Mouse (Mus musculus): ENCODE data around the gene 1810024B03Rik. TPM values are rescaled to one million over a fixed set of nuclear protein-coding genes. Genes with fewer than 3 reads are reported as not detected.

The 1810024B03Rik gene
- total RNA-seq, 4 experiments from 2014 or later, result 0.28 to 0.38 (median 0.28) TPM; not detected in 1

DNA sequence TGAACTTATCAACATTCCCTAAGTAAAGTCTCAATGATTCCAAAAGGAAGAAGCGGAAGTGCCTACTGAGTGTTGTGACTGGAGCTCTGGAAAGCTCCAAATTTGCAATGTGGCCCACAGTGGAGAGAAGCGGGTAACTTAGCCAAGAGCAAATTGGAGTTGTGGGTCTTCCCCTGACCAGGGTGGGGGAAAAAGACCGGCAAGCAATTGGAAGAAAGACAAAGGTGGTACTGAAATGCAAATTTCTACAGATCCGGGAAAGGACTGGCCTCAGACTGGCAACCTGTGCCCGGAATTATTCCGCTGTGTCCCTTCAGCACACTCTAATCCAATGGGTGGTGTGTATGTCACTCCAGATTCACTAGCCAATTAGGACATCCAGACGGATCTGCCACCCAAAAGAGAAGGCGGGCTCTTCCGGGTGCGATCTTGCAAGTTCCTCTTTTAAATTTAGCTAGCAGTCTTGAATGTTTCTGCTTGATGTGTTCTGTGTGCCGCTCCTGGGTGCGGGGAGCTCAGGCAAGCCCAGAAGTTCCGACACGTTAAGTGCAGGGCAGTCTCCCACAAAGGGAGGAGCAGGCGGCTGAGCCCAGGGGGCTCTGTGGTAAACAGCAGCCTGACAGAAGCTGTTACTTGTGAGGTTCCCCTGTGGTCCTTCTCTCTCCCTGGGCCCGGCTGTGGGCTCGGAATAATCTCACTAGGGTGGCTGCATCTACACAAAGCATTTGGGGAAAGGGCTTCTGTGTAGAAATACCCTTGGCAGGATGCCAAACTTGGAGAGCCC is 25.3 kb downstream of the 1810024B03Rik start:
- DNase-seq (ENCODE audit: low spot score), result peak; percentile 90

DNA sequence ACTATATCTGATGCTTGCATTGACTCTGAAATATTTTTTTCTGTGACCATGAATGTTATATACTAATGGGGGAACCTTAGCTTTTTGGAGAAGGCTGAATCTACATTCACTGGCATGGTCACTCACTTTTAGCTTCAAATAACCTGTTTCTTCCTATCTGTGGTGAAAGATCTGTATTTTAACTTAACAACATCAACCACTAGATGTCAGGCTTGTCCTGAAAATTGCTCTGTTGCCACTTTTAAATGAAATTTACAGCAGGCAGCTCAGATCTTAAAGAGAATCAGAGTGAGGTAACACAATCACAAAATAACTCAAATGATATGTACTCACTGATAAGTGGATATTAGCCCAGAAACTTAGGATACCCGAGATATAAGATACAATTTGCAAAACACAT is 41.8 kb downstream of the 1810024B03Rik start:
- peak; percentile 63 for DNase-seq (ENCODE audit: low spot score)

DNA sequence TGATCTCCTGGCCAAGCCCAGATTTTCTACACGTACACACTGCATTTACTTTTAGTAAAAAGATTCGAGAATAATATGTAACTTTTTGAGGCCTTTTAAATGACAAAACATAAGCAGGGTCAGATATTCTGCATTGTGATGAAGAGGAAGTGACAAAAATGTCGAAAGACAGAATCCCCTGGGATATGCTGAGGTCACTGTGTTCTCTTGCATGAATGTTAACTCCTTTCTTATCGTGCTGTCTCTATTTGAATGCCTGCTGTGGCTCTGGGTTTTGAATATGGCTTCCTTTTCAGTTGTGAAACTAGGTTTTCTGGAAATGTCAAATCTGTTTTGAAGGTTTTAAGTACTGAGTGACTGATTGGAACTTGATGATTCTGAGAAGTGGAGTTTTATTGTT is 42.4 kb downstream of the 1810024B03Rik start:
- no peak for DNase-seq (ENCODE audit: low spot score)

DNA sequence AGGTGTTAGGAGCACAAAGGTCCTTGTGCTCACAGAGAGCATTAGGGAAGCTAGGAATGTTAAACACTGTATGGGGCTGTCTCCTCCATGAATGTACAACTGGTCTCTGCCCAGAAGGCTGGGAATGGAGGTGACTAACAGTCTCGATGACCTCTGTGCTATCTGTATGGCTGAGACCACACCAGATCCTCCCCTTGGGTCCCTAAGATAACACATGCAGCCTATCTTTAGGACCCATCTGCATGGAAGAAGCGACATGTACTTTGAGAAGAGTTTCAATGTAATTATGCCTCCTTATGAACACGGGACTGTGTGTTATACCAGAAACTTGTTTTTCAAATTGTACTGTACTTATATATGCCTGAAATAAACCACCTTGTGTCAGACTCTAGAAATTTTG is 62.4 kb downstream of the 1810024B03Rik start:
- DNase-seq (ENCODE audit: low spot score), result no peak

DNA sequence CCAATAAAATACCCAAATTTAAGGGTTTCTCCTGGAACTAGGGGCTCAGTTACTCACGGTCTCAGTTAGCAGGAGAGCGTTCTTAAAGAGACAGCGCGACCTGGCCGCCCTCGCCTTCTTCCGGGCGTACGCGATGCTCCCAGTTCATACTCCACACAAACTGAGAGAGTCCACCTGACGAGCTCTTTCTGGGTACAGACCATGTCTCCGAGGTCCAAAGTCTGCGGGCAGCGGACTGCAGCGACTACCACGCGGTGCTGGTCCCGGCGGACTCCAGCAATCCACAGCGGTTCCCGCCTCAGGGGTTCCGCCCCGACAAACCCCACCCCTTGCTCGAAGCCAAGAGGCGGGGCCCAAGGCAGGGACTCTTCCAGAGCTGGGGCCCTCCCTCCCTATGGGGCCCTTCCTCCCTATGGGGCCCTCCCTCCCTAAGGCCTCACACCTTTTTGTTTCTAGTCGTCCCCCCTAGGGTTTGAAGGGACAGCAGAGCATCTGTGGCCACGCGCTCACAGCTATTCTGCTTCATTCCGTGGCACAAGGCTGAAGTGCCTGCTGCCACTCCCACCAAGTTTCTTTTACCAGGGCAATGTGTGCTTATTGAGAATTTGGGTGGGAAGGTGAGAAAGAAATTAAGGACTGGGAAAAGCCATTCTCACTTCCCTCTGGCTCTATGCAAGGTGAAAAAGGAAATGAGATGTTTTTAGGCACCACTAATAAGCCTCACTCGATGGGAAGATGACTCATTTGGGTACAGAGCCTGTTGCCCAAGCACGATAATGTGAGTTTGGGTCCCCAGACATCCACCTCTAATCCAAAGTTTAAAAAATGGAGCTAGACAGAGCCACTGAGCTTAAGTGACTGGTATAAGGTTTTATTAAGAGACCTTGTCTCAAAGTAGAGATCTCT is 64.7 kb downstream of the 1810024B03Rik start, which contains the start of gene Itpripl1:
Gene Itpripl1, minus strand, starts transcription at position 285 of the 906 bp plus-strand sequence.
- peak; percentile 89 for DNase-seq (ENCODE audit: low spot score)

DNA sequence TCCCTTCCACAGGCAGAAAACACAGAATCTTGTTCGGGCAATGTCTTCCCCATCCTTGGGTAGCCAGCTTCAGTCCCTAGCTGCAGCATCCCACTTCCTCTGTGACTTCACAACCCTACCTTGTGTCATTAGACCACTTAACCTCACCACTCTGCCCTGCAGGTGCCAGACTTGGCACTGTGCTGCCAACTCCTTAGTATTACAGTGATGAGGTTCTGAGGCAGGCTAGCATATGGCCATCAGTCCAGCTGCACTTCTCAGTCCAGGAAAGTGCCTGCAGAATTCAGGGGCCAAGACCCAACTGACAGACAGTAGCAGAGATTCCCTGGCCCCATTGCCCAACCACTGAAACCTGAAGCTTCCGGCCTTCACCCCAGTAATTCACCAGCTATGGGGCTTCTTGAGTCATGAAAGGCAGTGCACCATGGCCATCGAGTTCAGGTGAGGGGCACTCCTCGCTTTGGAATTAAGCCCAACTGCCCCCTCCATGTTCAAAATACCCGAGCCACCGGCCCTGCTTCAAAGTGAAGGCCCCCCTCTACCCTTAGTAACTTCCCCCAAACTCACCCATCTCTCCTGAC is 65.4 kb downstream of the 1810024B03Rik start:
- DNase-seq (ENCODE audit: low spot score), result no peak

DNA sequence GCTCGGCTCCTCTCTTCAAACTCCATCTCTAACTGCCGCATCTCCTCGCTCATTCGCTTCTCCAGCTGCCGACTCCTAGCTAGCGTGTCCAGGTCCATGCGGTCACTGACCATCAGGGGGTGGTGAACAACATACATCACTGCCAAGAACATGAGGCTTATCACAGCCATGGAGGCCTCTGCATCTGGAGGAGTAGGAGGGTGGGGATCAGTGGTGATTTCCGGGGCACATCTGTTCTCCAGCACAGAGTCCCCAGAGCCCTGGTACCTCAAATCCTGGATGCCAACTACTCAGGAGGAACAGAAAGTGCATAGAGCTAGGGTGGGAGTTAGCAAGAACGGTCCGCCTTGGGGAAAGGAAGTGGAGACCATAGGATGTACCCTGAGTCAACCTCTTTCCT is 66.0 kb downstream of the 1810024B03Rik start:
- DNase-seq (ENCODE audit: low spot score), result peak; percentile 45

DNA sequence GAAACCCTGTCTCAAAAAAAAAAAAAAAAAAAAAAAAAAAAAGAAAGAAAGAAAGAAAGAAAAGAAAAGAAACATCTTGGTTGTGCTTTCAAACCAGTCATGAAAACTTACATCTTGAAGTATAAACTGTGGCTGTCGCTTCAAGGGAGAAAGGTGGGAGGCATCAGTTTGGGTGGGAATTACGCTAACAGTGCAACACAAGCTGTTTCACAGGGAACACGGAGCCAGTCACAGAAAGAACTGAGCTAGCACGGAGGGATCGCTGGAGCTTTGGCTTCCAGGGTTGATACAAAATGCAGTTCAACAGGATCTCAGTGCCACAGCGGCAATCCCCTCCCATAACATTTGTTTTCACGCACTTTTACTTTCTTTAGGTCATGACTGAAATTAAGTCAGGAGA is 68.1 kb downstream of the 1810024B03Rik start:
- no peak for DNase-seq (ENCODE audit: low spot score)

DNA sequence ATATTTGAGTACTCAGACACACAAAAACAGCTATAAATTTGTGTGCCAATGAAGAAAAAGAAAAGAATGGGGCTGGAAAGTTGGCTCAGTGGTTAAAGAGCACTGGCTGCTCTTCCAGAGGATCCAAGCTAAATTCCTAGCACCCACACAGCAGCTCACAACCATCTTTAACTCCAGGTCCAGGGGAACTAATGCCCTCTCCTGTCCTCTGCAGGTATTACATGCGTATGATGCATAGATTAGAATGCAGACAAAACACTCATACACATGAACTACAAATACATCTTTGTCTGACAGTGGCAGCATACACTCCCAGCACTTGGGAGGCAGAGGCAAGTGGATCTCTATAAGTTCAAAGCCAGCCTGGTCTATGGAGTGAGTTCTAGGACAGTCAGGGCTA is 68.5 kb downstream of the 1810024B03Rik start:
- DNase-seq (ENCODE audit: low spot score), result no peak

DNA sequence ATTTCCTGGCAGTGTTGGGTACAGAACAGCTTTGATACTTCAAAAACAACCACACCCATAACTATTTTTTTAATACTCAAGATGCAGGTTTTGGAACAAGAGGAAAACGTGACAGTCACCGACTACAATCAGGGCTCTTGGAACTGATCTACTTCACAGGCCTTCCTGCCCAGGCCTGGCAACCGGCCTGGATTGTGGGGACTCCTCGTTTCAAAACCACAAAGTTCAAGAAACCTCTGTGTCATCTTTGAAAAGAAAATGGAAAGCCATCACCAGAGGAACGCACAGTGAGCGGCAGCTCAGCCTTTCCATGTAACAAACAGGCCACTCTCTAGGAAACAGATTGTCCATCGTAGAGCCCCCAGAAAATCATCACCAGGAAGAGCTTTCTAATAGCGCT is 69.0 kb downstream of the 1810024B03Rik start:
- peak; percentile 68 for DNase-seq (ENCODE audit: low spot score)

DNA sequence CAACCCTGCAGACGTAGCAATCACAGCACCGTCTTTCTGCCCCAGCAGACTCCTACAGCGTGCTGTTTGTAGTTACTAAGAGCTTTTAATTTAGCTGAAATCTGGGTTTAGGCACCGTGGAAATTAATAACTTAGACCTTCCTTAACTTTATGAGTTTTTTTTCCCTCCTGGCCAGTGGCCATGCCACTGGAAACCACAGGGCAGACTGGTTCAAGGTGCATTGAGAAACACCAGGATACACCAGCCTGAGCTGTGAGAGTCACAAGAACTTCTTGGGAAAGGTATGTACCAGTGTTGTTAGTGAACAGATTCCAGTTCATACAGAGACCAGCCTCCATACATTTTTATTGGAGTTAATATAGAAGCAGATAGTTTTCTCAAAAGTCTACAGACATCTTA is 69.6 kb downstream of the 1810024B03Rik start:
- no peak for DNase-seq (ENCODE audit: low spot score)

DNA sequence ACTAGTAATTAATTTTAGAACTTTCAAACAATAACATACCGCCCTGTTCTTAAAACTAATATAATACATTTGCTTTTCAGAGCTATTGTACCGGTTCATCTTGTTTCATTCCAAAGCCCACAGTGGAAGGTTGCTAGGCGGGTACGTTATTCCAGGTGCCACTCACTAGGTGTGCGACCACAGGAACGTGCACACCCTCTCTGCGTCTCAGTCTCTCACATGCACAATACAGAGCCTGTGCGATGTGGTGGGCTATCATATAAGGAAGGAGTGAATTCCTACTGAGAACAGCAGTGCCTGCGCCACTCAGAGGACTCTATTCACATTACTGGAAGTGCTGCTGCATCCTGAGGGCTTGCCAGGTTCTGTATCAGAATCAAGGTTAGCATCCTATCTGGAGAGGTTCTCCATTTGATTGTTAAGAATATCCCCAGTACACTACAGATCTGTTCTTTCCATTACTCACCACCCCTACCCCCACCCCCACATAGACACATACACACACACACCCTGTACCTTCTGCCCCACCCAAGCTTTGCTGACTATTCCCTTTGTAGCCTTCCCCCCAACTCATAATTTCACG is 70.2 kb downstream of the 1810024B03Rik start:
- no peak for DNase-seq (ENCODE audit: low spot score)

DNA sequence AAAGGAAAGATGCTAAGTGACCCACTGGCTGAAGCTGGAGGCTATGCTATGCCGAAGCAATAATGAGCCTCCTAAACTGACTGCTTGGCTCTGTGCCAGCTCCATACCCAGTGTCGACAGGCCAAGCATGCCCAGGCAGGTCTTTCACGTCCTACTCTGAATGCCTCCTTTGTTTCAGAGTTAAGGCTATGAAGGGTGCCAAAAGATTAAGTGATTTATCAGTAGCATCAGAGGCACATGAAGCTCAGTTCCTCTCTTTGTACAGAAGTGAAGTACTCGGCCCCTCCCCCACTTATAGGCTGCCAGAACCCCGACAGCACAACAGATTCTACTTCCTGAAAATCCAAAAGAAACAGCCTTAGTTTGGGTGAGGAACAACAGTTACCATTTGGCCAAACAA is 71.1 kb downstream of the 1810024B03Rik start:
- peak; percentile 71 for DNase-seq (ENCODE audit: low spot score)

Other genes starting within 250 kb of the 1810024B03Rik start
- 1 to 10 TPM; 5.1 to 5.9 (median 5.7) TPM for gene Ap4e1, start 199.6 kb downstream of the 1810024B03Rik start, total RNA-seq (2022)
- gene Blvra, start 137.6 kb downstream of the 1810024B03Rik start, total RNA-seq (2022), result 10 to 100 TPM; 15.5 to 21.9 (median 19.3) TPM
- gene Ncaph, start 74.3 kb downstream of the 1810024B03Rik start, total RNA-seq (2022), result 1 to 10 TPM in 1 of 4 experiments, under 1 TPM in 3; 0.52 to 1.4 (median 0.52) TPM
- 10 to 100 TPM in 3 of 4 experiments, 1 to 10 TPM in 1; 8.9 to 13.5 (median 13.3) TPM for gene Itpripl1, start 64.8 kb downstream of the 1810024B03Rik start, total RNA-seq (2022)
- 10 to 100 TPM; 61.1 to 72.6 (median 67.5) TPM for gene Snrnp200, start 106 bp upstream of the 1810024B03Rik start, total RNA-seq (2022)
- gene Ciao1, start 39.5 kb upstream of the 1810024B03Rik start, total RNA-seq (2022), result 10 to 100 TPM; 57.8 to 73.8 (median 70.6) TPM
- 10 to 100 TPM; 23.9 to 27.7 (median 27.2) TPM for gene Tmem127, start 39.6 kb upstream of the 1810024B03Rik start, total RNA-seq (2022)
- 100 to 1,000 TPM; 162 to 173 (median 169) TPM for gene Stard7, start 61.9 kb upstream of the 1810024B03Rik start, total RNA-seq (2022)
- gene Dusp2, start 127.9 kb upstream of the 1810024B03Rik start, total RNA-seq (2022), result 1 to 10 TPM in 2 of 4 experiments, under 1 TPM in 2; 0.27 to 1.6 (median 0.69) TPM
- gene Astl, start 130.4 kb upstream of the 1810024B03Rik start, total RNA-seq (2022), result not detected
- gene Adra2b, start 154.9 kb upstream of the 1810024B03Rik start, total RNA-seq (2022), result under 1 TPM; 0.41 to 0.78 (median 0.70) TPM
- not detected for gene Gpat2, start 216.9 kb upstream of the 1810024B03Rik start, total RNA-seq (2022)
- gene Fahd2a, start 236.3 kb upstream of the 1810024B03Rik start, total RNA-seq (2022), result 10 to 100 TPM; 42.1 to 59.5 (median 52.5) TPM